Mouse (Mus musculus): ENCODE results near the gene Unc13c. TPM values are rescaled to one million over a fixed set of nuclear protein-coding genes. Genes with fewer than 3 reads are reported as not detected.

Unc13c gene
- total RNA-seq, 1 experiment from 2014 or later: 2.6 TPM

DNA sequence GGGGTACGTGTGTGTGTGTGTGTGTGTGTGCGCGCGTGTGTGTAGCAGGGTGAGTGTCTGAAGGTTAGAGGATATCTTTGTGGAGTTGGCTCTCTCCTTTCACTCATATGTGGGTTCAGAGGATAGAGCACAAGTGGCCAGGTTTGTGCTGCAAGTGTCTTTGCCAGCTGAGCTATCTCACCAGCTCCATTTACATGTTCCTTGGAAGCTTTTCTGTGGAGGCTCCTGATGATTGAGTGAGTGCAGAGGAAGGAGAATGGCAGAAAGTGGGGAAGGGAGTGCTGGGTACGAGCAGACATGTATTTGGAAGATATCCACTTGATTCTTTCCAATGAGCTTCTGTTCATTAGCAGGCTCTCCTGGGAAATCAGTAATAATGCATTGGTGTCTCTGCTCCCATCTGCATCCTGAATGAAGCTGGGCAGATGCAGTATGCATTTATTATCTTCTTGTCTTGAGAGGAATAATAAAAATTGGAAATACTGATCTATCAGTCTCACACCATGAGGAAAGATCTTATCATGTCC is 86.3 kb downstream of the Unc13c start:
- no peak for DNase-seq

- DNase-seq: no peak
Measured at GRCm38 (mm10) chr9:73867410-73868067, 101.2 kb downstream of the Unc13c start.

GRCm38 (mm10) chr9:73866666-73867065 is 102.1 kb downstream of the Unc13c start:
- DNase-seq: no peak

DNA sequence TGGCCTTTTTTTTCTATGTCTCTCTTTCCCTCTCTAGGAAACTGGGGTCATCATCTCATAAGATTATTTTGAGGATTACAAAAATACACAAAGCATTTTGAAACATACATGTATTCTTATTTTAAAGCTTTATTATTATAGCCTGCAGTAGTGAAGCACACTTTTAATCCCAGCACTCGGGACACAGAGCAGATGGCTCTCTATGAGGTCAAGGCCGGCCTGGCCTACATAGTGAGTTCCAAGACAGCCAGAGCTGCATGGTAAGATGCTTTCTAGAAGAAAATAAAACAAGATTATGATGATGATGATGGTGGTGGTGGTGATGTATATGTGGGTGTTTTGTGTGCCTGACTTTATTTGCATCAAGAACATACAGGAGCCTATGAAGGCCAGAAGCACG is 109.3 kb downstream of the Unc13c start:
- no peak for DNase-seq

DNA sequence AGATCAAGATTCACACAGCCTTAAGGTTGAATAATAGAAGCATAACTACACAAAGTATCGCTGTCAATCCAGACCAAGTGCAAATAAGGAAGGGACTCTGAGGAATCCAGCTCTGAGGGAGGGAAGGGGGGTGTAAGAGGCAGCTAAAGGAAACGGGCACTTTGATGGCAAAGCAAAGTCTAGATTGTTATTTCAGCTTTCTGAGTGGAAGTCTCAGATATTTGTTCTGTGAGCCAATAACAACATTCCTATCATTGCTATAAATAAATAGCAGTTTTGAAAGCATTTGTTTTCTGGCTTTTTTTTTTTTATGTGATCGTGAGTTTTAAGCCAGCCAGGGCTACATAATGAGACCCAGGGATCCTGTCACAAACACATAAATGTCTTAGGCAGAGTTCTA is 114.5 kb downstream of the Unc13c start:
- DNase-seq: no peak

DNA sequence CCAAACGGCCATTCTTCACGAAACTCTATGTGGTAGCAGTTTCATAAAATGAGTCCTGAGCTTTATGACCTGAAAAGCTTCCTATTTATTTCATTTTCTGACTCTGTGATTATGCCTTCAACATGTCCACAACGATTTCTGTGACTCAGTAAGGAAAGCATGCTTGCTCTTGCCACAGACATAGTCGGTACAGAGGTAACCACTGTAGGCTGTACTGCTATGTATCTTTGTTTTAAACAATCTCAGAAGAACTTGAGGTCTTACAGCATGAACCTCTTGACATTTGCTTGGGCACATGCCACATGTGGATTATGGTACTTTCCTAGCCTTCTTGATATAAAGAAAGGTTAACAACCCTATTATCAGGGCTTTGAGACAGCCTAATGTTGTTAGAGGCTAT is 162.1 kb downstream of the Unc13c start:
- DNase-seq: no peak

DNA sequence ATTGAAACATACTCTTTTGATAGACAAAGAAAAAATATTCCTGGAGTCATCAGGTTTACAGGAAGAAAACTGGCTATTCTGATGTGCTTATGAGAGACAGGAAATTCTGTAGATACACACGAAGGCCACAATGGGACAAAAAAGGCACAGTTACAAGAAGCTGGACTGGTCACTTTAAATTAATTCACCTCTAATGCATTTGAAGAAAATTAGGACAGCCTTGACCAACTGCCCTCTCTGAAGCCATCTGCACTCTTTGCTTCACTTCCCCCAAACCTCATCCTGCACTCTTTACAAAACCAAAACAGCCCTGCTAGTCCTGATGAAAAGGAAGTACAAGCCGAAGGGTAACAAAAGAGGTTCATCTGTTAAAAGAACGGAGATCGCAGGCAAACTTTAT is 194.2 kb downstream of the Unc13c start:
- no peak for DNase-seq

- DNase-seq: no peak
Measured at GRCm38 (mm10) chr9:73755185-73755584, 213.6 kb downstream of the Unc13c start.

- no peak for DNase-seq
Measured at GRCm38 (mm10) chr9:73753480-73753879, 215.3 kb downstream of the Unc13c start.

GRCm38 (mm10) chr9:73751344-73751743 is 217.4 kb downstream of the Unc13c start:
- DNase-seq: no peak

GRCm38 (mm10) chr9:73734446-73734845 is 234.3 kb downstream of the Unc13c start:
- no peak for DNase-seq

DNA sequence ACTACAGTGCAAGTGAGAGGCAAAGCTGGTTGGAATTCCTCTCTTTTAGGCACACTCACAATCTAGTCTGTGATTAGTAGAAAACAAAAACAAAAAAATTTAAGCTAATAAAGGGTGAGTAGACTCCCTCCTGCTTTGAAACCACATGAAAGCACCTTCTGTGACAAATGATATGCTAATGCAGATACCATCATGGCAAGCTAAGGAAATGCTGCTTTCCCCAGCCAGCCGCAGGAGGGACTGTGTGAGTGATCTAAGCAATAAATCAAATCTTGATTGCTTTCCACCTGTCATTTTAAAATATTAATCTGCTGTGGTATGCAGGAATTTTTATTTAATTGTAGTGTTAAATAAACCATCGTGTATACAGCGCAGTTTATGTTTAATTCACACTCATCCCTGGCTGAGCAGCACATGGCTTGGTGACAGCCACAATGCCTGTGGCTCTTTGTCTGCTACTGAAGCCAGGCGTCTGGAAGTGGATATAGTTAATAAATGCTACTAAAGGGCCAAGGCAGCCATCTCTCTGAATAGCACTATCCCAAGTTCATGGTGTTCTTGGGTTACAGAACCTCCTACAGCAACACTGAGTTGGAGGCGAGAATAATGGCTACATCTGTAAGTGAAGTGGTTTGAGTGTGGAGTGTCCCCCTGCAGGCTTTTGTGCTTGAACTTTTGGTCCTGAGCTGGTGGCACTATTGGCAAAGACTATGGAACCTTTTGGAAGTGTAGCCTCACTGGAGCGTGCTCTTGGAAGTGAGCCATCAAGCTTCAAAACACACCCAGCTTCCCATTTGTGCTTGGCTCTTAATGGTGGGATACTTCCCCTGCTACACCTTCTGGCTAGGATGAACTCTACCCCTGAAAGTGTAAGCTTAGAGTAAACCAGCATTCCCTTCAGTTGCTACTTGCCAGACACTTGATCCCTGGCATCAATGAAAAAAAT is 242.8 kb downstream of the Unc13c start:
- no peak for DNase-seq

DNA sequence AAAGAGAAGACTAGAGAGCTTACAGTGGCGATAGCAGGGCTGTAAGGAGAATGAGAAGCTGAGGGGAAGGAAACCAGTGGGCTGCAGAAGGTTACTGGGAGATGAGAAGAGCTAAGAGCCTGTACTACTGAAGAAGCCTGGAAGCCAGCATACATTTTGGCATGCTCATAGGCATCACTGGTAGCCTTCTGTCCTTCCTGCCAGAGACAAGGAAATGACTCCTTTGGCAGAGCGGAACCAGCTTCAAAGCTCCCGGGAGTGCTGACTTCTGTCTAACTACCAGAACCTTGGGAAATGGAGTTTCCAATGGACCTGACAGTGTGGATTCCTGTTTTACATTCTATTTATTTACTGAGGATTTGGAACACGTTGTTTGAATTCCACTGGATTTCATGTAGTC is 244.0 kb downstream of the Unc13c start:
- DNase-seq: no peak

- no peak for DNase-seq
Measured at GRCm38 (mm10) chr9:73713508-73713907, 255.3 kb downstream of the Unc13c start.

DNA sequence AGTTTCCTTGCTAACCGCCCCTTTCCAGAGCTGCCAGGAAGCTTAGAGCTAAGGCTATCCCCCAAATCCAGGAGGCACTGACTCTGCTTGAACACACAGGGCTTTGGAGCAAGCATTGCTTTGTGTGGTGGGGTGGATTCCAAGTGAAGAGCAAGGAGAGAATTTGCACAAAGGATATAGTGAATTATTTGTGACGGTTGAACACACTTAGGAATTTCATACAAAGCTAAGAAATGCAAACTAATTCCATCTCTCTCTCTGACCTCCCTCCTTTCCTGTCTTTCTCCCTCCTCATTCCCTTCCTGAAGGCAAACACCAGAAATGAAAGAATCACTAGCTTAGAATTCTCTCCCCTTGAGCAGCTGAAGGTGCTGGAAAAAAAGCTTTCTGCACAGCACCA is 271.7 kb downstream of the Unc13c start:
- DNase-seq: no peak

- DNase-seq: no peak
Measured at GRCm38 (mm10) chr9:73681580-73681979, 287.2 kb downstream of the Unc13c start.

- no peak for DNase-seq
Measured at GRCm38 (mm10) chr9:73680545-73681495, 287.9 kb downstream of the Unc13c start.

GRCm38 (mm10) chr9:73671656-73672212 is 297.0 kb downstream of the Unc13c start:
- no peak for DNase-seq

- DNase-seq: no peak
Measured at GRCm38 (mm10) chr9:73670040-73670439, 298.7 kb downstream of the Unc13c start.

GRCm38 (mm10) chr9:73662839-73663238 is 305.9 kb downstream of the Unc13c start:
- no peak for DNase-seq

GRCm38 (mm10) chr9:73649088-73649487 is 319.7 kb downstream of the Unc13c start:
- DNase-seq: no peak

DNA sequence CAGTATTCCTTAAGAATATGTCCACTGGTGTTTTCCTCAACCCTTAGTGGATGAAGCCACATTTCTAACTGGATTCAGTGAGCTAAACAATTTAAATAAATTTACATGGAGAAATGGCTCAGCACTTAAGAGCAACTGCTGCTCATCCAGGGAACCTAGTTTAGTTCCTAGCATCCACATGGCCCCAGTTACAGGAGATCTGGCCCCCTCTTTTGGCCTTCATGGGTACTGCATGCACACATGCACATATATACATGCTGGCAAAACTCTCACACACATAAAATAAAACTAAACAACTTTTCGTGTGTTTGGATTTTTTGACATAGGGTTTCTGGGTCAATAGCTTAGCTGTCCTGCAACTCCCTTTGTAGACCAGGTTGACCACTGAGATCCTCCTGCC is 330.6 kb downstream of the Unc13c start:
- no peak for DNase-seq
